Mouse (Mus musculus): ENCODE data around the gene Wdr5. TPM values are rescaled to one million over a fixed set of nuclear protein-coding genes. Genes with fewer than 3 reads are reported as not detected.

Wdr5 gene
- total RNA-seq (2015; ENCODE audit: low replicate concordance) (6.1 and 9.2 TPM in 2 replicates), total RNA-seq (2017; ENCODE audit: low replicate concordance) (15.3 and 17.4 TPM in 2 replicates)

DNA sequence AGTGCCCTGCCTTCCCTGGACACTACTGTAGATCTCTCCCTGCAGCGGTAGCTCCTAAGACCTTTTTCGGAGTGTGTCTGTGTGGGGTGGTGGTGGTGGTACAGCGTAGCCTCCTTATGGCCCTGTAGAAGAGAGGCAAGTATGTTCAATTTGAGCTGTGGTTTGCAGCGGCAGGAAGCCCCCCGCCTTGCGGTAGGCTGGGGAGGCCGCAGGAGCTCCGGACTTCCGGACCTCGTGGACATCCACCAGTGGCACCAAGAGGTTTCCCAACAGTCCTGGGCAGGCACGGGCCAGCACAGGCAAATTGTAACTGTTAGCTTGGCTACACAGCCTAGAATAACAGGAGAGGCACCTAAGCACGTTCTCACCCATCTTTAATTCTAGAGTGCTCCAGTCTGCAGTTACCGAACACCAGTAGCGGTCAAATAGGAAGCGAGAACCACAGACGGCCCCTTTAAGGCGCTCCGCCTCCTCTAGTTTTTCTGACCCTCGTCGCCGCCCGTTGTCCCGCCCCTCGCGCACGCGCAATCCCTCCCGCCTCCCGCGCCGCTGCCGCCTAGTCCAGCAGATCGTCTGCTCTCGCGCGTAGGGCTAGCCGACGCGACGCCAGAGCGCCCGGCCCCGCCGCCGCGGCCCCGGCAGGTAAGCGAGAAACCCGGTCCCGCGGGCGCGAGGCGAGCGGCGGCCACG, at the start of gene Wdr5:
TSS of gene Wdr5 (plus strand) at position 519 of the 690 bp plus-strand sequence.
- peak; percentile 96 for ATAC-seq (replicated peaks; ENCODE audit: low FRiP score, poor library complexity, severe bottlenecking)

DNA sequence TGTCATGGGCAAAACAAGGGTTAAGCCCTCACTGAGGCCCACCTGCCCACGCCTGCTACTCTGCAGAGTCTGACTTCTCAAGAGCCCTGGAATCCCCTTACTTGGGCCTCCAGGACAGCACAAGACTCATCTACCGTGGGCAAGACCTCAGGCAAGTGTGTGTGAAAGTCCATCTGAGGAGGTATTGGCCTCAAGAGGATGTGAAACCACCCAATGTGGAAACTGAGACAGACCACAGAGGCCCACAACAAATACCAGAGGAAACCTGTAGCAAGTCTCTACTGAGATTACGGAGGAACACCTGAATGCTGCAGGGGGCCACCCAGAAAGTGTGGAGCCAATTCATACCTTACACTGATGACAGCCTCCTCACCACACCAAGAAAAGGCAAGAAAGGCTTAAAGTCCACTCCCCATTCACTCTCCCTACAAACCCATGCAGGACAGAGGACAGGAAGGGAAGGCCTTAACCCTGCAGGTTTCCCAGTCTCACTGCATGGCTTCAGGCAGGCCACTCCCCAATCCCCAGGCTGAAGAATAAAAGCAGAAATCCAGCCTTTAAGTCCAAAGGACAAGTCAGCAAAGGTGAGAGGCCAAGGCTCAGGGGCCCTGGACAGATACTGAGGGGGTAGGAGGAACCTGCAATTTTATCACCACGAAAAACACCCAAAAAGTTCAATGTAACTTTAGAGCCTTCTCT, 45.5 kb upstream of the Wdr5 start:
- no peak for ATAC-seq (replicated peaks; ENCODE audit: low FRiP score, poor library complexity, severe bottlenecking)

DNA sequence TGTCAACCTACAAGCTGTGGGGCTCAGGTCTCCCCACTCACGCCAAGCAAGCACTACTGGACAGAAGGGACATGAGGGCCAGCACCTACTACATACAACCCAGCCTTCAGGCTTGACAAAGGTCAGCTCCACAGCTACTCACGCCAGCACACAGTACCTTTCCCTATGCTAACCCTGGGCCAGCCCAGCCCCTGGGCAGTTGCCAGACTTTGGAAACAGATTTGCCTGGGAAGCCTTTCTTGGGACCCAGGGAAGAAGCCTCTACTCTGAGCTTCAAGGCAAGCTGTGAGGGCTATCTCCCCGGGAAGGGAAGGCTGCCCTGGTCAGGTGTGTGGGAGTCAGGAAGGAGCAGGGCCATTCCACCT, 45.0 kb upstream of the Wdr5 start:
- ATAC-seq (replicated peaks; ENCODE audit: low FRiP score, poor library complexity, severe bottlenecking): no peak

DNA sequence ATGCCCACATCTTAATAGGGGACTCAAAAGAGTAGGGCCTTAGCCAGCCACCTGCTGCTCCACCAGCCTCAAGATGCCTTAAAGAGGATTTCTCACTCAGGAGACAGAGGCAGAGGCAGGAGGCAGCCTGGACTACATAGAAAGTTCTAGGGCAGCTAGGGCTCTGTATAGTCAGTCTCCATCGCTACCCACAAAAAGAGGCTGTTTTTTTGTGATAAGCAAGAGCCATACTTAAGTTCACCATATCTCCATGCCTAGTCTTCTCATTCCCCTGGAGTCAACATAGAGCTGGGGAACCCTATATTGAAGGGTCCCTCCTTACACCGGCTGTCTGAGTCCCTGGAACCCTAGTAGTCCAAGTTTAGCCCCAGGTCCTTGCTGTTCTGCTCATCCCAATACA, 44.4 kb upstream of the Wdr5 start:
- peak; percentile 40; the same call in 1 of the 2 replicates for ATAC-seq (replicated peaks; ENCODE audit: low FRiP score, poor library complexity, severe bottlenecking)

DNA sequence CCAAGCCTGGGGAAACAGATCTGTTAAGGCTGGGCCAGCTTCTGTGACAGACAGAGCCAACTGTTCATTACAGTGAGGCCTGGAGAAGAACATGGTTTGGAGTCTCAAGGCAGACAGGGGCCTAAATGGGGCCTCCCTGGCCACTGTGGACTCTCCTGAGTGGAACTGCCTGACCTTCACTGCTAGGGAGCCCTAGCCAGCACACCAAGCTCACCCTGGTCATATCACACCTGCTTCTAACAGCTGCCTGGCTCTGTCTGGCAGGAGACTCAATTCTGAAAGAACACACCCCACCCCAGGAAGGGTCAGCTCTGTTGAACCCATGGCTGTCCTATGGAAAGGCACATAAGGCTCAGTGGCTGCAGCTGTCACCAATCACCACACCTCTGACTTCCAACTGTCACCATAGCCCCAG, 43.8 kb upstream of the Wdr5 start:
- ATAC-seq (replicated peaks; ENCODE audit: low FRiP score, poor library complexity, severe bottlenecking): no peak

DNA sequence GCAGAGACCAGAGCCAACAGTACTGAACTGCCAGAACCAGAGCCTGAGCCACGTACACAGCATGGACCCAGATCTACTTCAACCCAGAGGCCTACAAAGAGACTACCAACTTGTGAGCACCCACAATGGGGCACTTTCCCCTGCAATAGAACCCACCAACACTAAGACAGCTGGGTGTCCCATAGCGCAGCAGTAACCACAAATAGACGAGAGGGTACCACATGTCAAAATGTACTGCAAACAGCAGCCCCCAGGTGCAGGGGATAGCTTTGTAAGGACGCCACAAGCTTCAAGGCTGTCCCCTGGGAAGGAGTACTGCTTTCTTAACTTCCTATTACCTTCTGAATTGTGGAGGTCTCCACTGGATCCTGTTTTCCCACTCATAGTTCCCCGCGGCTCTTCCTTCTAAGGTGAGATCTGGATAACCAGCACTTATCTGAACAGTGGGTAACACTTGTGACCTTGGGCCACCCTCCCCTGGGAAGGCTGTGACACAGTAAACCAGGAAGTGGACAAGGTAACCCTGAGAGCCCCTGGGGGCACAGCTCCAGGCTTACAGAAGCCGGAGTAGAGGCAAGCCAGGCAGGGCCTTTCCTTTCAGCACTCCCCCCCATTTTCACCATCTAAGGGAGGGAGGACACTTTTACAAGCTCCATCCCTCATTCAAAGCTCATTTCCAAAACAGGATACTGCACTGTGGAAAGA, 41.7 kb upstream of the Wdr5 start:
- no peak for ATAC-seq (replicated peaks; ENCODE audit: low FRiP score, poor library complexity, severe bottlenecking)

DNA sequence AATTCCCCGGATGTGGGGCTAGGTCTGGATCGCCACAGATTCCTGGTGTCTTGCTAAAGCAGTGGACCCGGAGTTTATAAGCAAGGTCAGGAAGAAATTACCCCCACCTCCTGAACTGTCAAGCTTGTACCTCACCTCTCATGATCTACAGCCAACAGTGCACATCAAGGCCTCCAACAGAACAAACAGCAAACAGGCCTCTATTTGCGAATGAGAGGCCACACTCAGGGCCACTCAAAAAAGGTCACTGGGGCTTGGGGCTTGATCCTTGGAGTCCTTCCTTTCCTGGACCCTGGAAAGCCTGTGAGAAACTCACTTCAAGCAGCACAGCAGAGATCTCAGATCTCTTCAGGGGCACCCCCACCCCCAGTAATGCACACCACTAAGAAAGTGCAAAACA, 41.0 kb upstream of the Wdr5 start:
- no peak for ATAC-seq (replicated peaks; ENCODE audit: low FRiP score, poor library complexity, severe bottlenecking)

DNA sequence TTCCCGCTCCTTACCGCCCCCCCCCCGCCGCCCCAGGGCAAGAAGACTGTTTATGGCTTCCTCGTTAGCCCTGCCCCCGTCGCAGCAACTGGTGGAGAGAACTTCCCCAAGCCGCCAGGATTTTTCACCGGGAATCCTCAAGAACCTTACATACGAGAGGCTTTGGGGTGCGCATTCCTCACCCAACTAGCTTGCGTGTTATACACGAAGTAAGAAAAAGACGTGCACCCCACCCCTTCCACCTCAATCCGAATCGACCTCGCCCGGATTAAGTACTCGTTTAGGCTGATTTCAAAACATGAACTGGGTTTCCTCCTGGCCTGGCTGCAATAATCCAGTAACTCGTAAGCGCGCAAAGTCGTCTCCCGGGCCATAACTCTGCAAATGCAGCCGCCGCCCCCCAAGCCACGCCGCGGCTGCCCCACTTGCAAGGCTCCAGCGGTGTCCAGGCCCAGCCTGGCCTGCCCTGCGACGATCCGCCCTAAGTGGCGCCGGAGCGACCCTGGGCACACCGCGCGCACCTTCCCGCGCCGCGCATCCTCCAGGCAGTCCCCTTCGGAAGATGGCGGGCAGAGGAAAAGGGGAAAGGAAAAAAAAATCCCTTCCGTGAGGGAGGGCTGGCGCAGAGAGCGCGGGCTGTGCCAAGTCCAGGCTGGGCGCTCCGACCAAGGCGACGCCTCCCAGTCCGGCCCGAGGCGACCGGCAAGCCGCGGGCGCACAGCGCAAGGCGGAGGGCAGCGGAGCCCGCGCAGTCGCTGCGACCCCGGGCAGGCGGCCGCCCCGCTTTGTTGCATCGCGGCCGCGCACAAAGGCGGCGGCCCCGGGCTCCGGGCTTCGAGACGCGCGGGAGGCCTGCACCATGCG, 40.1 kb upstream of the Wdr5 start:
- ATAC-seq (replicated peaks; ENCODE audit: low FRiP score, poor library complexity, severe bottlenecking): no peak

DNA sequence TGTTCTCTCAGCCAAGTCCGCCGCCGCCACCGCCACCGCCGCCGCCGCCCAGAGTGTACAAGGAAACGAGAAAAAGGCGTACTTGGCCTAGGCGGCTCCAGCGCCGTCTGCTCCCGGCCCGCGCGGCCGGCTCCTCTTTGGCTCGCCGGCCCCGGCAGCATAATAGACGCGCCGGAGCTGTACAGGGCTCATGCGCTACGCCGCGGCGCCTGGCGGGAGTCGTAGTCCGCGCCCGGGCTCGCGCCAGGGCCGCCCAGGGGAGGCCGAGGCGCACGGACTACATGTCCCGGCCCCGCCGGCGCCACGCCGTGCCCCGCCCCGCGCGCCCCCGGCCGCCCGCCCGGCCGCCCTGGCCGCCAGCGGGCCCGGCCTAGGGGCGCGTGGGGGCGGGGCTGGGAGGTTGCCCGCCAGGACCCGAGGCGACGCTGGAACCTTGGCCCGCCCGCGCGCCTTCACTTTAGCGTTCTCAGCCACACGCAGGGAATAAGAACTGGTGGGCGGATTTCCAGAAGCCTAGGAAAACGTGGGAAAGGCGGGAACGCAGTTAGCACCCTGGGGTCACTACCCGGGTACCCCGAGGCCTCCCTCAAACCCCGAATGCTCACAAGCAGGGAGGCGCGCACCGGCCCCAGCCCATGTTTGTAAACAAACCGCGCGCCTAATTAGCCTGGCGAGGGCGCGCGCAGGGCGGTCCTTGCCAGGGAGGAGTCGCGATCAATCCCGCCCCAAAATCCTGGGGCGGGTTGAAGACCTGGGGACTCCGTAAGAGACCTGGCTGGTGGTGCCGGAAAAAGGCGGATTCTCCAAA, 39.3 kb upstream of the Wdr5 start:
- ATAC-seq (replicated peaks; ENCODE audit: low FRiP score, poor library complexity, severe bottlenecking): peak; percentile 82

DNA sequence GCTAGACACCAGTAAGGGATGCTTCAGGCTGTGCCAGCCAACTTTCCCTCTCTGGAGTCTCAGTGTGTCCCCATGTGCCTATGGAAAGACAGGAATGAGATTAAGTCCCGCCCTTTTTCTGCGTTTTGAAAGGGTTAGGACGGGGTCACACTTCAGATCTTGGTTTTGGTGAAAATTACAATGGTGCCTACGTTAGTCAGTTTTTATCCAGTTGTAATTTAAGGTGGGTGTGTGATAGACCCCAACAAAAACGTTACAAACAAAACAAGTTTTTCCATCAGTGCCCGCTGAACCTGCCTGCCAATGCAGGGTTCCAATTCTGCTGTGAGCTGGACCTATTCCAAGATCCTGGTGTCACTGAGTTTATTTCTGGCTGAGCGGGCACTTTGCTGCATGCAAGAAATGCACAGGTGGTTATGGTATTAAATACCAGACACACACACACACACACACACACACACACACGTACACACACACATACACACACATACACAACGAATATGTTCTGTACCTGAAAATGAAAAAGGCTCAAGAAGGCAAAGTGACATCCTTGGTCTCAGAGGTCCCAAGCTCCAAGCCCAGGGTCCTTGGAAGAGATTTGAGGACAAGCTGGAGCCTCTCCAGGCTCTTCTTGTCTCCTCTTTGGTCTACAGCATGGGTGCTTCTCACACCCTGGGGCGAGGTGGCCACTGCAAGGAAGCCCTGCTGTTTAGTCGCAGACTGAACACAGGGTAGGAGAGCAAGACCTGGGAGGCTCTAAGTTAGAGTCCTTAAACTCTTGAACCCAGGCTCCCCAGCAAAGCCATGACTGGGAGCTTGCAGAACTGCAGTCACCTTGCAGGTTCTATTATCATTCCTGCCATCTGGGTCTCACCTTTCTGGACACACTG, 38.4 kb upstream of the Wdr5 start:
- no peak for ATAC-seq (replicated peaks; ENCODE audit: low FRiP score, poor library complexity, severe bottlenecking)

DNA sequence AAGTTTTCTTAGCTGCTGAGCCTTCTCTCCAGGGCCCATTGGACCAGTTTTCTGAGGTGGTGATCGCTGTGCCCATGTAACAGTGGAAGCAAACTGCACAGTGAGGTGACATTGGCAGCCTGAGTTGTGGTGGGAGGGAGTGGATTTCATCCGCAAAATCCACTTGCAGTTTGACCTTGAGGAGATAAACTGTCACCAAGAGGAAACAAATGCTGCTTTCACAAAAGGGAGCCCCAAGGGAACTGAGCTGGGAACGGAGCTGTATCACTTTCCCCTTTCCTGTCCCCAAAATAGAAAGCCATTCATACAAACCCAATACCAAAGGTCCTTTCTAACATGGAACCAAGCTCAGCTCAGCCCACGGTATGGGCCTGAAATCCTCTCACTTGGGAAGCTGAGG, 35.1 kb upstream of the Wdr5 start:
- no peak for ATAC-seq (replicated peaks; ENCODE audit: low FRiP score, poor library complexity, severe bottlenecking)

DNA sequence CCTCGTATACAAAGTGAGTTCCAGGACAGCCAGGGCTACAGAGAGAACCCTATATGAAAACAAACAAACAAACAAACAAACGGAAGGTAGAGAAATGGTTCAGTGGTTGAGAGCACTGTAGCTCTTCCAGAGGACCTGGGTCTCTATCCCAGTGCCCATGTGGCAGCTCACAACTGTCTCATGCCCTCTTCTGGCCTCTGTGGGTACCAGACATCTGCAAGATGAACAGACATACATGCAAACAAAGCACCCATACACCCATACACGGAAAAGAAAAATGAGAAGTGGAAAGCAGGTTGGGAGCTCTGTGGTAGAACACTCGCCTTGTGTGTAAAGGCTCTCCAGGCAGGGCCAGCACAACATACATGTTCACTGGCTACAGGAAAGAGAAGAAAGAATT, 34.6 kb upstream of the Wdr5 start:
- ATAC-seq (replicated peaks; ENCODE audit: low FRiP score, poor library complexity, severe bottlenecking): no peak

DNA sequence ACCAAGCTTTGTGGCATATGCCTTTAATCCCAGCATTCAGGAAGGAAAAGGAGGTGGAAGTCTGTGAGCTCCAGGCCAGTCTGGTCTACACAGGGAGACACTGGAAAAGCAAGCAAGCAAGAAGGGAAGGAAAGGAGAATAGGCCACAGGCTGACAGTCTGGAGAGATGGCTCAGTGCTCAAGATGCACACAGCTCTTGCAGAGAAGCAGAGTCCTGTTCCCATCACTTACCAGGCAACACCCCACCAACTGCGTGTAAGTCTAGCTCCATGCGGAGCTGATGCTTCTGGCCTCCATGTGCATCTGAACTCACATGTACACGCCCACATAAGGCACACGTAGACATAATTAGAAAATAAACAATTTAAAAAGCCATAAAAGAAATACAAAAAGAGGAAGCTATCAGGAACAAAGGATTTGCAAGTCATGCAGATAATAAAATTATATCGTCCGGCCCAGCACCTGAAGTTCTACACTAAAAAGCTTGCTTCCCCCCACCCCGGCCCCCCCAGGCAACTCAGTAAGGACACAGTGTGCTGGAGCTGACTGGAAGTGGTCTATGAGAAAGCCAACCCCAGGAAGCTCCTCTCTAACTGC, 32.6 kb upstream of the Wdr5 start:
- no peak for ATAC-seq (replicated peaks; ENCODE audit: low FRiP score, poor library complexity, severe bottlenecking)

DNA sequence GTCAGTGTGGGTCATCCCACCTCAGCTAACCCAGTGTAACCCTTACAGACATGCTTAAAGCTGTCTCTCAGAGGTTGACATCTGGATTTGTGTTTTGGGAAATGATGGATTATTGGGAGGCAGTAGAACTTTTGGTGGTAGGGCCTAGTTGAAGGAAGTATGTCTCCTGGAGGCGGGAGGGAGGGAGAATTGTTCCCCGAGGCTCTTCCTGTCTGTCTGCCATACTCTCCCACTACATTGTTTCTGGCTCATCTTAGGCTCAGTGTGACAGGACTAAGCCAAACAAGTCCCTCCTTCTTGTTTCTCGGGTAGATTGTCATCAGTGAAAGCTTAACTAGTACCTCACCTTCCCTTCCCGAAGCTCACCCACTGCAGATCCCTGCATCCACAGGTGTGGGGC, 28.2 kb upstream of the Wdr5 start:
- no peak for ATAC-seq (replicated peaks; ENCODE audit: low FRiP score, poor library complexity, severe bottlenecking)

DNA sequence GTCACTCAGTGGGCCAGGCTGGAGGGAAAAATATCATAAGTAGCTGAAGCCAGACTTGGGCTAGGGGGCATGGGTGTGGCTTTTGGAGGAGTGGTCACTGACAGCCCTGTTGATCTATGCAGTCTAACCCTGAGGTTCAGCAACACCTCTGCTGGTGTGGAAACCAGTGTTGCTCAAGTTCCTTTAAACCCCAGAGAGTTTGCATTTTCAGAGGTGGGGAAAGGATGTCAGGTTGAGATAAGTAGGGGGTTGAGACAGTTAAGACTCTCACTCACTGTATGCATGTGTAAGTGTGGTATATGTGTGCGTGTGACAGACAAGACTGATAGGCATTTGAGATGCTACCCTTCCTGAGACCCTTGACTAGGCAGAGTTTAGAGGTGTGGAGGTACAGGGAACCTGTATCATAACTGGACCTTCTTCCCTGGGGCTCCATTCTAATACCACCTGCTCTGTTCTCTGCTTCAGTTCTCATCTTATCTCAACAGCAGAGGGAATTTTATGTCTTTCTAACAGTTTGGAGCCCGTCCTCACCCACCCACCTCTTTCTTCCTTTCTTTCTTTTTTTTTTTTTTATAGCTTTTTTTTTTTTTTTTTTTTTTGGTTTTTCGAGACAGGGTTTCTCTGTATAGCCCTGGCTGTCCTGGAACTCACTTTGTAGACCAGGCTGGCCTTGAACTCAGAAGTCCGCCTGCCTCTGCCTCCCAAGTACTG, 27.5 kb upstream of the Wdr5 start:
- ATAC-seq (replicated peaks; ENCODE audit: low FRiP score, poor library complexity, severe bottlenecking): no peak

DNA sequence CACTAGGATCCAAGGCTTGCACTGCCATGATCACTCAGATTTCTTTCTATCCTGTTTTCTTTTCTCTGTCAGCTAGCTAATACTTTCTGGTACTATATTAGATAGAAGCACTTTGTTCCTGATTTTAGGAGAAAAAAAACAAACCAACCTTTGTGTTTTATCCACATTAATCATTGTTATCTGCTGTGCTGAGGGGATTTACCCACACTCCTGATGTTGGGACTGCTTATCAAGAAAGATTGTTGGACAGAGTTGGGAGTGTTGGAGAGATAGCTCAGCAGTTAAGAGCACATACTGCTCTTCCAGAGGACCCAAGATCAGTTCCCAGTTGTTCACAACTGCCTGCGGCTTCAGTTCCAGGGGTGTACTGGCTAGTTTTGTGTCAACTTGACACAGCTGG, 26.6 kb upstream of the Wdr5 start:
- ATAC-seq (replicated peaks; ENCODE audit: low FRiP score, poor library complexity, severe bottlenecking): no peak

DNA sequence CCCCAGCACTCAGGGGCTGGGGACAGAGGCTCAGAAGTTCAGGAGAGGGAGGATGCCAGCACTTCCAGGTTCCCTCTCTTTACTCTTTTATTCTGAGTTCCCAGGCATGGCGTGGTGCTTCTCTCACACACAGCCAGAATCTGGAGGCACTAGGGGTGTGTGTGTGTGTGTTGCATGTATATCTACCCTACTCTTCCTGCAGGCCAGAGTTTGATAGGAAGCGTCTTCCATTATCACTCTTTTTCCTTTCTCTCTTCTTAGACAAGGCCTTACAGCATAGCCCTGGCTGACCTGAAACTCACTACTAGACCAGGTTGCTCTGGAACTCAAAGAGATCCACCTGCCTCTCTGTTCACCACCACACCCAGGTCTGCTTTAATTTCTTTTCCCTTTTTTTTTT, 24.0 kb upstream of the Wdr5 start:
- no peak for ATAC-seq (replicated peaks; ENCODE audit: low FRiP score, poor library complexity, severe bottlenecking)
